Mouse (Mus musculus) gastrocnemius, postnatal 25 days (tissue): ENCODE data around the gene Foxa2. TPM values are rescaled to one million over a fixed set of nuclear protein-coding genes. Genes with fewer than 3 reads are reported as not detected.

Experiments
- DNase-seq: peaks from one replicate; pipeline ENCODE4 v3.0.0; 2022
- long read RNA-seq, 2 experiments: library from polyadenylated mRNA; stranded (forward); transcript quantifications; one replicate each; pipeline ENCODE4 v2.0.0; 2021
- total RNA-seq, 2 experiments: library from RNA; stranded (reverse); gene quantifications; 1 replicate in 1 of 2; 2 replicates in 1 of 2; pipeline ENCODE4 v1.2.3; 2021

Foxa2 gene
- not detected for total RNA-seq
- long read RNA-seq, experiment 1, result 0 reads
- long read RNA-seq, experiment 2, result 0 reads

DNA sequence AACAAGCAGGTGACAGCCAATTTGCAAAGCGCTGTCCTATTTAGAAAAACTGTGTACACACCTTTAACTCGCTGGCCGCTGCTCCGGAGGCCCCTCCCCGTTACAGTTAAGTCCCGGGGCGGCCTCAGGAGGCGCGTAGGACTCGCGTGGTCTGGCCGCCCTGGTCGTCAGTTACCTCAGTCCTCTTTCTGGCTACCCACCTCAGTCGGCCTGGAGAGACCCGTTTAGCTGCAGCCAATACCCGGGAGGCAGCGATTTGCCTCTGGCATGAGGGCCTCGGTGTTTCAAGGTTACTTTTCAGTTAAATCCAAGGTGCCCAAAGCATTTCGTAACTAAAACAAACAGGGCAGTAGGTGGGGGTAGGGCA lies at the start of gene Foxa2:
TSS of gene Foxa2 (minus strand) at position 171 of the 367 bp plus-strand sequence.
- no peak for DNase-seq

DNA sequence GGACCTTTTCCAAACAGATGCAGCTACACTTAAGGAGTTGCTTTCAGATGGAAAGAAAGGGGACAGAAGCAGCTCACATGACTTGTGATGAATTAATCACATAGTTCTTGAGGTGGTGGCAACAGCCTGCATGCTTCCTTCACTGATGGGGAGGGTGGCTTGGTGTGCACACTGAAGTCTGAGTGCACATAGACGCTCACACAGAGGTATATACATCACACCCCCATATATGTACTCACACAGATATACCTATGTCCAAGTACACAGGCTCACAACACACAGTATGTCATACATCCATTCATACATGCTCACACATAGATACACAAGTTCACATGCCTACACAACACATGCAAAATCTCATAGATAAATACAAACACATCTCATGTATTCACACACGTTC lies 45.3 kb upstream of the Foxa2 start:
- no peak for DNase-seq

DNA sequence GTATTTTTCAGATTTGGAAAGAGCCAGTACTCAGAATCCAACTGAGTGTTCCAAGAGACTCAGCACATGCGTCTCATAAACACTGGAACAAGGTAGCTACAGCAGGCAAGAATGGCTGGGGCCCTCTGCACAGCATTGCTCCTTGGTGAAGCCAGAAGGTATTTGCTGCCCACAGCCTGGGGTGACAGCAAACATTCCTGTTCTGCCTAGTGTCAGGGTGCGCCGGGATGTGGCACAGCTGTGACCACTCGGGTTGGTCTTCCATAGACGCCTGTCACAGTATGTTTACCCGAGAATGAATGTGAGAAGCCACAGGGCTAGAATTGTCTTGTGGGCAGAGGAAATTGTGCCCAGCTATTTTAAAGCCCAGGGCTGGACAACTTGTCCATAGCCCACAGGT lies 44.9 kb upstream of the Foxa2 start:
- DNase-seq, result no peak

DNA sequence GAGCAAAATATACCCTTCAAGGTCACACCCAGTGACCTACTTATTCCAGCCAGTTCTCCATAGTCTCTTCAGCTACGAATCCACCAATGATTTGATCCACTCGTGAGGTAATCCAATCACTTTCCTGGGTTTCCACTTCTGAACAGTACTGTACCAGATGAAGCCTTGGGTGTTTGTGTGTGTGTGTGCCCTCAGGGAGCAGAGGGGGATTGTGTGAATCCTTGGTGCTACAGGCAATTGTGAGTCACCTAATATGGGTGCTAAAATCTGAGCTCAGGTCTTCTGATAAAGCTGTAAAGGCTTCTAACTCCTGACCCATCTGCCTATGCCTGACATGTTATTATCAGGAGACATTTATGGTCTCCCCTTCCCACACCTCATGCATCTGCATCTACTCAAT lies 43.3 kb upstream of the Foxa2 start:
- DNase-seq, result no peak

DNA sequence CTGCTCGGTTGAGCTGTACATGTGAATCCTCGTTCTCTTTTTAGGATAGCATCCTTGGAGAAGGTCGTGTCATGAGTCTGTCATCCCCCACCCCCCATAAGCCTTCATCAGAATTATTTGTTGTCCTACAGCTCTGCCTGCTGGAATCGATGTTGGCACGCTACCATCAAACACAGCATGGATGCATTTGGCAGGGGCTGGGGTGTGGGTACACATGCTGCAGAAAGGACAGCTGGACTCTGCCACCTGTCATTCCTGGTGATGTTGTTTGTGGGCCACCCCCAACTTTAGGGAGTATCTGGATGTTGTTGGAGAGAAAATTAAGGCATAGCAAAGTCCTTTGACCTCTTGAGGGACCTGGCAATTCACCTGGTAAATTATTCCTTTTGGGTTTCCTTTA lies 38.8 kb upstream of the Foxa2 start:
- DNase-seq, result no peak

DNA sequence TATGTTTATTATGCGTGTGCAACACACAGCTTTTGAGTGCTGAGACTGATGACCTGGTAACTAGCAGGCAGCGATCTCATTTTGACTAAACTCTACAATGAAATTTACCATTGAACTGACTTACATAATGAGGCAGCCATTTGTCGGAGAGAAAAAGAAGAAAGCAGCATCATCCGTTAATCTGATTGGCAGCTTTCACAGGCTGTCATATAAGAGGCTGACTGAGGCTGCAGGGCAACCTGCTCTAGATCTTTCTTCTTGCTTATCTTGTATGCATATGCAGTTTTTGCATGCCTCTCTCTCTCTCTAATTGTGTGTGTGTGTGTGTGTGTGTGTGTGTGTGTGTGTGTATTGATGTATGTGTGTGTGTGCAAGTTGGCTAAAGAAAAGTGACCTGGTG lies 38.4 kb upstream of the Foxa2 start:
- no peak for DNase-seq

DNA sequence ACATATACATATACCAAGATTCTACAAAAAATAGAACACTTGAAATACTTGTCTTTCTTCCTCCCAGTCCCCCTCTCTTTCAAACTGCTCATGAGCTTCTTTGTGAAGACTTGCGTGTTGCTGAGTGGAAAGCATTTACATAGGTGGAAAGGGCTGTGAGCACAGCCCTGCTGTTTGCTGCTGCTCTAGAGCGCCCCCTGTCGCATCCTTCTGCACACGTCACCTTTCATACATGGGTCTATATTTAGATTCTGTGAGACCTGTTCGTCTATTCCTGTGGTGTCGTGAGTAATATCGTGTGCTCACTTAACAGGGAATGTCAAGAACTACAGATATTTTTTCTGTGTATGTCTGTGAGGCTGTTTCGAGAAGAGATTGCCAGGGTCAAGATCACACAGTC lies 35.5 kb upstream of the Foxa2 start:
- DNase-seq, result no peak

- no peak for DNase-seq
Observed at GRCm38 (mm10) chr2:148060705-148061104, 13.9 kb upstream of the Foxa2 start.

- no peak for DNase-seq
Observed at GRCm38 (mm10) chr2:148053411-148053810, 6.6 kb upstream of the Foxa2 start.

DNA sequence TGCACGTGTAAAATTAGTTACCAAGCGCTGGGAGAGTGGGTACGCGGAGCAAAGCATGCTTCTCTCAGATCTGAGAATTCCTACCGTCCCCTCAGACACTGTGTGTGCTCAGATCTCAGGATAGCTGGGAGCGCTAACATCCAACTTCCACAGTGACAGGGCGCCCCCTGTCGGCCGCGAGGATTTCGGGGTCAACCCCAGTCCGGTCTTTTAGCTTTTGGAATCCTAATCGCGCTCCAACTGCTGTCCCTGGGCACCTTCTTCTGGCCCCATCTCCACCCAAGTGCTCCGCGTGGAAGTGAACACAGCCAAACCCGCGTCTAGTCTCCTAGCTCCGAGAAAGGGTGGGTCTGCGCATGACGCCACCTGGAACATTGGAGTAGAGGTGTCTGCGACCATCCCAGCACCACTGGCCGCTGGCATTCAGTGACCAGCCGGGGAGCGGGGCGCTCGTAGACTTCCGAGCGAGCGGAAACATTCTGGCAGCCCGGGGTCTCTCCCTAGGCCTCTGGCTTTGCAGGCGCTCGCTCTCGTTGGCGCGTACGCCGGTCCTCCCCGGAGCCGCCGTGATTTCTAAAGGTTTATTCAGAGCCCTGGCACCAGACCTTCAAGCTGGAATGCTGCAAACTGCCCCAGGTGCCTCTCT lies 1.8 kb upstream of the Foxa2 start:
- DNase-seq, result no peak

GRCm38 (mm10) chr2:148047611-148048010 lies 842 bp upstream of the Foxa2 start:
- no peak for DNase-seq

DNA sequence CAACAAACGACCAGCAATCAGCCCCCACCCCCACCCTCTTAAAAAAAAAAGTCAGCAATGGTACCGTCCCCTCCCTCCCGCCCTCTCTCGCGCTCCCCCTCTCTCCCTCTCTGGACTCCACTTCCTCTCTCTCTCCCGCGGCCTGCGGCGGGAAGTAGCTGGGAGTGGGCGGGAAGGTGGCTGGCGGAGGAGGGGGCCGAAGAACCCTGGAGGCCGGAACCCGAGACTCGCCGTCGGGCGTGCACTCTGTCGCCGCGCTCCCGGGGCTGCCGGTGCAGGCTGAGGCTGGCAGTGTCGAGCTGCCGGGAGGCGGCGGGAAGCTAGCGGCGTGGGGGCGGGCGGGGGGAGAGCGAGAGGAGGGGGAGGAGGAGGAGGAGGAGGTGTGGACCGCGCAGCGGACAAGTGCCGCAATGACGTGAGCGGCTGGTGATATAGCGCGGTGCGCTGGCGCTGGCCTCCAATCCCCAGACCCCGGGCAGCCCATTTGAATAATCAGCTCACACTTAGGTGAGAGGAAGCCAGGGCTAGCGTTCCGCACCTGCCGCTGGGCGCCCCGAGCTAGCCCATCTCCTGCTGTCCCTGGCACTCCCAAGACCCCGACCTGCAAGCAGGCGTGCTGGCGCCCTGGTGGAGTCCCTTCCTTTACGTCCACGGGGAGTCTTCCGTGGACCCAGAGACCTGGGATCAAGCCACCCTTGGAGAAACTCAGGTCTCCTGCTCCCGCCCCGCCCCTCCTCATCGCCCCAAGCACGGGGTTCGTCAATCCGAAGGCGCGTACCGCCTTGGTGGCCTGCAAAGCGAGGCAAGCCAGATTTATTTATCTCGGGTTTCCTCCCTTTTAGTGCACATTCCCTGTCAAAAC lies 601 bp downstream of the Foxa2 start:
- no peak for DNase-seq

GRCm38 (mm10) chr2:148045543-148045936 lies 1.2 kb downstream of the Foxa2 start:
- no peak for DNase-seq

- DNase-seq, result no peak
Observed at GRCm38 (mm10) chr2:148044877-148045539, 1.8 kb downstream of the Foxa2 start.

DNA sequence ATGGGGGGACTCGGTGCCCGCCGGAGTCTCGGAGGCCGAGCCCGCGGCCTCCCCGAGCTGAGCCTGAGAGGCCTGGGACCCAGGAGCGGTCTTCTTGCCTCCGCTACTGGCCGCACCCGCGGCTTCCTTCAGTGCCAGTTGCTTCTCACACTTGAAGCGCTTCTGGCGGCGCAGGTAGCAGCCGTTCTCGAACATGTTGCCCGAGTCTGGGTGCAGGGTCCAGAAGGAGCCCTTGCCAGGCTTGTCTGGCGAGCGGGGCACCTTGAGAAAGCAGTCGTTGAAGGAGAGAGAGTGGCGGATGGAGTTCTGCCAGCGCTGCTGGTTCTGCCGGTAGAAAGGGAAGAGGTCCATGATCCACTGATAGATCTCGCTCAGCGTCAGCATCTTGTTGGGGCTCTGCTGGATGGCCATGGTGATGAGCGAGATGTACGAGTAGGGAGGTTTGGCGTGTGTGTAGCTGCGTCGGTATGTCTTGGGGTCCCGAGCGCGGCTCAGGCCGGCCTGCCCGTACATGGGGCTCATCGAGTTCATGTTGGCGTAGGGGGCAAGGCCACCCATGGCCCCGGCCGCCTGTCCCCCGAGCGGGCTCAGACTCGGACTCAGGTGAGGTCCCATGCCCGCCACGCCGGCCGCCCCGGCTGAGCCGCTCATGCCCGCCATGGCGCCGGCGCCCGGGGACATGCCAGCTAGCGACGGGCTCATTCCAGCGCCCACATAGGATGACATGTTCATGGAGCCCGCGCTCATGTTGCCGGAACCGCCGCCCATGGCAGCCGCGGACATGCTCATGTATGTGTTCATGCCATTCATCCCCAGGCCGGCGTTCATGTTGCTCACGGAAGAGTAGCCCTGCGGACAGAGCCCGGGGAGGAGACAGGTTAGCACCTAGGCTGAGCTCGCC lies 2.5 kb downstream of the Foxa2 start:
- no peak for DNase-seq

DNA sequence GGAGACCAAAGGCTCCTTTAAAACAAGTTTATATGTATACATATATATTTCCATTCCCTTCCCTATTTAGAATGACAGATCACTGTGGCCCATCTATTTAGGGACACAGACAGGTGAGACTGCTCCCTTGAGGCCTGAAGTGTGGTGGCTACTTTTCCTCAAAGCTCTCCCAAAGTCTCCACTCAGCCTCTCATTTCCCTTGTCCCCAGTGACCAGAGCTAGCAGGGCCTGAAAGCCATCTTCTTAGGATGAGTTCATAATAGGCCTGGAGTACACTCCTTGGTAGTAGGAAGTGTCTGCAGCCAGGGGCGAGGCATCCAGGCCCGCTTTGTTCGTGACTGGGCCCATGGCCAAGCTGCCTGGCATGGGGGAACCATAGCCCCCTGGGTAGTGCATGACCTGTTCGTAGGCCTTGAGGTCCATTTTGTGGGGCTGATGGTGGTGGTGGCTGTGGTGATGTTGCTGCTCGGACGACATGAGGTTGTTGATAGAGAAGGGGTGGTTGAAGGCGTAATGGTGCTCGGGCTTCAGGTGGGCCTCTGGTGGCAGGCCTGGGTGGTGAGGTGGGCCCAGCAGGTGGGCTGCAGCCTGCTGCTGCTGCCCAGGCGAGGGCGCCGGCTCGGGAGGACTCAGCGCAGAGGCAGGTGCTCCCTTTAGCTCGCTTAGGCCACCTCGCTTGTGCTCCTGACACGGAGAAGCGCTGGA lies 3.3 kb downstream of the Foxa2 start:
- DNase-seq, result no peak

DNA sequence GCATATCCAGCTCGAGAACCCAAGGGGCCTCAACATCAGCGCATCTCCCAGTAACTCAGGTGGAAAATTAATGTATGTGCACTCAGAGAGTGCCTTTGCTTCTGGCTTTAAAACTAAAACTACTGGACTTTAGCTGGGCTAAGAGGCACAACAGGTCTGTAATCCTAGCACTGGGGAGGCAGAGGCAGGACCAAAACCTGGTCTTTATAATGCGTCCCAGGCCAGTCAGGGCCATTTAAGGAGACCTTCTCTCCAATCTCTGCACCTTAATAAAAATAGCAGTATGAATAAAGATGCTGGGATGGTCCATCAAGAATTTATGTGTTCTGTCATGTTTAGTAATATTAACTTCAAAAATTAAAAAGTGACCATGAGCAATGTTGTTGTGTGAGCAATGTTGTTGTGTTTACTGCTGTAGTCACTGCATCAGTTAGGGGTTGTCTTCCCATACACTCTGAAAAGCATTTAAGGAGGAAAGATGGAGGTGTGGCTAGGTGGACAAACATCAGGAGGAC lies 4.6 kb downstream of the Foxa2 start:
- DNase-seq, result no peak

- no peak for DNase-seq
Observed at GRCm38 (mm10) chr2:148041381-148041780, 5.4 kb downstream of the Foxa2 start.

- DNase-seq, result no peak
Observed at GRCm38 (mm10) chr2:148040236-148041121, 6.3 kb downstream of the Foxa2 start.
